Mouse (Mus musculus) liver, embryonic 14.5 days (tissue): Measurements from ENCODE around the gene Dhx34. TPM values are rescaled to one million over a fixed set of nuclear protein-coding genes. Genes with fewer than 3 reads are reported as not detected.
A peak's percentile ranks its signal among the peaks of the same experiment; 100 is the strongest.

Experiments
- ATAC-seq: fragments of 200-750 bp; cut with Nextera tagmentation; 2 replicates; pipeline ENCODE4 v1.8.0; 2017; ENCODE audit warnings: moderate number of reproducible peaks, mild to moderate bottlenecking, moderate library complexity; ENCODE audit not compliant: insufficient read depth
- DNase-seq, 3 experiments: peaks; one replicate each; pipeline ENCODE4 v3.0.0-alpha.2; 2012 to 2013; ENCODE audit warnings: low read depth in 3 of 3, low spot score in 3 of 3
- H3K27ac ChIP-seq: fragments of 300-500 bp; sonication (generic); 2 replicates; pipeline ENCODE4 v1.5.1; 2014; ENCODE audit warnings: moderate library complexity, mild to moderate bottlenecking, control low read depth, inconsistent platforms
- H3K27me3 ChIP-seq: fragments of 300-500 bp; sonication (generic); 2 replicates; pipeline ENCODE4 v1.6.1; 2014; ENCODE audit warnings: mild to moderate bottlenecking, low read length, moderate library complexity; ENCODE audit not compliant: control insufficient read depth, insufficient read depth
- H3K36me3 ChIP-seq: fragments of 300-500 bp; sonication (generic); replicated peaks from 2 replicates; pipeline ENCODE4 v1.6.1; 2014; ENCODE audit warnings: low read depth; ENCODE audit not compliant: control insufficient read depth, insufficient read depth
- H3K4me1 ChIP-seq, 2 experiments: fragments of 200-500 bp in 1 of 2; fragments of 300-500 bp in 1 of 2; sonication (generic) in 1 of 2; replicated peaks; 2 replicates each; pipeline ENCODE4 v1.6.1; 2012 to 2014; ENCODE audit warnings: antibody characterized with exemption in 1 of 2, inconsistent platforms in 1 of 2, low read length in 1 of 2; ENCODE audit not compliant: control insufficient read depth in 2 of 2, insufficient read depth in 2 of 2
- H3K4me2 ChIP-seq: fragments of 300-500 bp; sonication (generic); 2 replicates; pipeline ENCODE4 v1.6.1; 2014; ENCODE audit warnings: low read depth, mild to moderate bottlenecking, control low read depth, moderate library complexity
- H3K4me3 ChIP-seq, 2 experiments: fragments of 200-500 bp in 1 of 2; fragments of 300-500 bp in 1 of 2; sonication (generic) in 1 of 2; 2 replicates each; pipeline ENCODE4 v1.5.1; 2012 to 2014; ENCODE audit warnings: low read depth in 2 of 2, low read length in 2 of 2, mild to moderate bottlenecking in 2 of 2, control low read depth in 1 of 2, inconsistent platforms in 1 of 2, moderate library complexity in 1 of 2; ENCODE audit not compliant: insufficient read depth in 1 of 2
- H3K9ac ChIP-seq: fragments of 300-500 bp; sonication (generic); replicated peaks from 2 replicates; pipeline ENCODE4 v1.6.1; 2014; ENCODE audit warnings: mild to moderate bottlenecking, control low read depth, moderate library complexity
- H3K9me3 ChIP-seq: fragments of 300-500 bp; sonication (generic); 2 replicates; pipeline ENCODE4 v1.6.1; 2016; ENCODE audit warnings: low read length, mixed read lengths; ENCODE audit not compliant: control insufficient read depth
- CTCF ChIP-seq: IDR thresholded peaks from 2 replicates; pipeline ENCODE4 v1.5.1; 2016; ENCODE audit warnings: antibody characterized with exemption, low read depth, control low read depth
- EP300 ChIP-seq: IDR thresholded peaks from 2 replicates; pipeline ENCODE4 v1.6.1; 2016; ENCODE audit warnings: antibody characterized with exemption, low read depth
- WGBS: fragments of 180-500 bp; shearing (Covaris S2); extraction: QIAGEN DNeasy Blood & Tissue Kit; methylation state at CpG from one replicate; pipeline ENCODE4 v1.1.7; 2014; ENCODE audit not compliant: insufficient replicate concordance; 5-methylcytosine and 5-hydroxymethylcytosine counted together
- polyA plus RNA-seq, 2 experiments: library from polyadenylated mRNA; depleted of rRNA in 1 of 2; stranded (reverse) in 1 of 2; unstranded in 1 of 2; fragments of >200 nt; fragmentation: Nextera tagmentation in 1 of 2; extraction: Ambion mirVana in 1 of 2; gene quantifications; 2 replicates each; pipeline versions ENCODE4 v1.2.1 to v1.2.3; 2012 to 2014

Gene Dhx34
- polyA plus RNA-seq, 2 experiments = 3.6 to 5.0 TPM

- Histone ChIP-seq H3K27me3 (no peaks in the 10 kb centered on the region), H3K36me3 (no peaks in the 10 kb centered on the region; the same call in 1 of the 2 replicates), H3K4me1 (no peaks in the 10 kb centered on the region), H3K9me3 (no peaks in the 10 kb centered on the region), H3K4me2 (no peak overlapping the region), H3K9ac (no peak overlapping the region), H3K4me3 (no peak overlapping the region), H3K27ac (no peak overlapping the region)
- WGBS = 65% methylated on average over 11 of the region's 11 CpGs
- TF ChIP-seq CTCF = no peak
- no peak for TF ChIP-seq EP300
- no peak for DNase-seq
- no peak for ATAC-seq
These were observed 23.3 kb downstream of the Dhx34 start for GRCm38 (mm10) chr7:16198540-16198939.

- Histone ChIP-seq H3K4me2 (no peak overlapping the region), H3K9ac (no peak overlapping the region), H3K9me3 (no peaks in the 10 kb centered on the region), H3K27ac (no peak overlapping the region), H3K36me3 (no peaks in the 10 kb centered on the region; the same call in 1 of the 2 replicates), H3K27me3 (no peaks in the 10 kb centered on the region), H3K4me1 (no peaks in the 10 kb centered on the region), H3K4me3 (no peak overlapping the region)
- no peak for ATAC-seq
- WGBS = 62% methylated on average over 5 of the region's 5 CpGs
- no peak for DNase-seq
- TF ChIP-seq CTCF (no peak), EP300 (no peak)
These were observed 24.7 kb downstream of the Dhx34 start for GRCm38 (mm10) chr7:16197166-16197565.

- Histone ChIP-seq H3K36me3 (no peaks in the 10 kb centered on the region; the same call in 1 of the 2 replicates), H3K4me2 (no peak overlapping the region), H3K27me3 (no peaks in the 10 kb centered on the region), H3K9ac (no peak overlapping the region), H3K4me1 (no peaks in the 10 kb centered on the region), H3K9me3 (no peaks in the 10 kb centered on the region), H3K4me3 (no peak overlapping the region), H3K27ac (no peak overlapping the region)
- no peak for DNase-seq
- 62% methylated on average over 6 of the region's 6 CpGs for WGBS
- ATAC-seq = no peak
- no peak for TF ChIP-seq EP300
- TF ChIP-seq CTCF = no peak
These were observed 25.2 kb downstream of the Dhx34 start for GRCm38 (mm10) chr7:16196616-16197015.

GRCm38 (mm10) chr7:16193702-16194101 is 28.1 kb downstream of the Dhx34 start:
- H3K9ac ChIP-seq = no peak overlapping the region
- H3K4me3 ChIP-seq = no peak overlapping the region
- no peaks in the 10 kb centered on the region for H3K9me3 ChIP-seq
- no peak for DNase-seq
- no peak overlapping the region for H3K27ac ChIP-seq
- TF ChIP-seq EP300 = no peak
- TF ChIP-seq CTCF = no peak
- ATAC-seq = no peak
- H3K4me2 ChIP-seq = no peak overlapping the region
- H3K4me1 ChIP-seq = no peaks in the 10 kb centered on the region
- H3K36me3 ChIP-seq = no peaks in the 10 kb centered on the region; the same call in 1 of the 2 replicates
- H3K27me3 ChIP-seq = no peaks in the 10 kb centered on the region
- 19% methylated on average over 3 of the region's 3 CpGs for WGBS

- H3K4me1 ChIP-seq = 0 out of 4 replicates have a peak, but pooled peaks cover 0 to 2% of the 10 kb centered on the region in 2 experiments
- DNase-seq (peak; percentile 39 to 62 (median 40)), ATAC-seq (peak; percentile 38; the same call in 1 of the 2 replicates)
- no peak overlapping the region for H3K4me3 ChIP-seq
- no peaks in the 10 kb centered on the region for H3K9me3 ChIP-seq
- no peaks in the 10 kb centered on the region for H3K36me3 ChIP-seq
- H3K9ac ChIP-seq = no peak overlapping the region
- H3K27me3 ChIP-seq = no peaks in the 10 kb centered on the region
- TF ChIP-seq EP300 (no peak), CTCF (peak; percentile 78)
- H3K4me2 ChIP-seq = no peak overlapping the region
- H3K27ac ChIP-seq = no peak overlapping the region
- 18% methylated on average over 5 of the region's 5 CpGs for WGBS
These were observed 29.5 kb downstream of the Dhx34 start for GRCm38 (mm10) chr7:16192315-16192714.
